8 mouse cellular contexts compared by ENCODE assay signal in the genomic region with DNA sequence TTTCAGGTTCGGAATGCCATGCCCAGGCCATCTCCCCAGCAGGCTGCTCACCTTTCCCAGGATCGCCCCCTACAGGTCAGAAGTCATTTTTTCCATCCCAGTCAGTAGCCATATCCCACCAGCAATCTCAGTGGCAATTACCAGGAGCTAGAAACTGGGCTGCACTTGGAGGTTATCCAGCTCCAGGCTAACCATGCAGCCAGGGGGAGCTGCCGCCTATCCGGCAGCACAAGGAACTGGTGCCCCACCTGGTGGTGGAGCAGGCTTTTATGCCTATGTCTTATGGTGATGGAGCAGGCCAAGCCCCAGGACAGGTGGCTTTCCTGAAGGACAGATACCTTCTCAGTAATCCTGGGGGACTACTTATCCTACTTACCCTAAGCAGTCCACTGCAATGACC. TPM values are rescaled to one million over a fixed set of nuclear protein-coding genes. Genes with fewer than 3 reads are reported as not detected.
DNase-seq lines count a peak whose midpoint lies in the region; ATAC-seq and TF ChIP-seq lines count a peak whose summit lies in the region.

No protein-coding gene starts in this region.

- no peak for TF ChIP-seq POLR2A in CH12.LX (IDR thresholded peaks at IDR 0.05; ENCODE audit: low read depth, low read length)

- no peaks in the 10 kb centered on the region for H3K79me2 ChIP-seq in CH12.LX (replicated peaks; ENCODE audit: control insufficient read depth, extremely low read depth, insufficient read depth, poor library complexity, severe bottlenecking)

- H3K4me2 ChIP-seq in forebrain, embryonic 14.5 days (ENCODE audit: low read length): no peak overlapping the region
- no peak overlapping the region for H3K4me2 ChIP-seq in forebrain, embryonic 16.5 days (ENCODE audit: low read length)
- no peak overlapping the region for H3K4me2 ChIP-seq in CH12.LX (ENCODE audit: insufficient read depth, low read depth, poor library complexity, severe bottlenecking)
- no peak overlapping the region for H3K4me2 ChIP-seq in heart, postnatal 0 days (ENCODE audit: low read depth, low read length)

- peak; percentile 70 for DNase-seq in forebrain, embryonic 14.5 days (ENCODE audit: low spot score)
- DNase-seq in CH12.LX (ENCODE audit: extremely low read depth): peak; percentile 30
- peak; percentile 15 for DNase-seq in cerebellum, adult 11-12 months
- no peak for DNase-seq in heart, postnatal 0 days (ENCODE audit: low spot score)
- DNase-seq in layer of hippocampus, adult 9-11 months: peak; percentile 20
- DNase-seq in ovary, postnatal 36 days (ENCODE audit: low spot score): peak; percentile 59
- no peak for DNase-seq in B cell, adult 2 months

- no peak for ATAC-seq in forebrain, embryonic 14.5 days
- ATAC-seq in forebrain, embryonic 16.5 days: no peak
- ATAC-seq in heart, postnatal 0 days (ENCODE audit: insufficient read depth, low read depth): peak; percentile 57

- no peaks in the 10 kb centered on the region for H3K27me3 ChIP-seq in forebrain, embryonic 14.5 days (replicated peaks; ENCODE audit: control insufficient read depth, insufficient read depth, low read length)
- H3K27me3 ChIP-seq in forebrain, embryonic 16.5 days (replicated peaks; ENCODE audit: control insufficient read depth, insufficient read depth, low read length): no peaks in the 10 kb centered on the region
- H3K27me3 ChIP-seq in CH12.LX (replicated peaks): no peaks in the 10 kb centered on the region
- H3K27me3 ChIP-seq in heart, postnatal 0 days (ENCODE audit: control insufficient read depth, insufficient read depth, low read length): no peaks in the 10 kb centered on the region

- dilution Hi-C loops in CH12.LX (cut with MboI; ENCODE audit: extremely low pct_ligation_motif_present, extremely low pct_unique_long_range_greater_than_20kb, low sequenced_read_pairs): no loop called here

- no peak overlapping the region for H3K27ac ChIP-seq in forebrain, embryonic 14.5 days (ENCODE audit: low read depth, low read length)
- H3K27ac ChIP-seq in forebrain, embryonic 16.5 days (ENCODE audit: low read length): no peak overlapping the region
- no peak overlapping the region for H3K27ac ChIP-seq in CH12.LX (ENCODE audit: insufficient read depth, low read depth)
- no peak overlapping the region for H3K27ac ChIP-seq in heart, postnatal 0 days (ENCODE audit: low read depth)

- peak; percentile 51 for TF ChIP-seq RAD21 in CH12.LX (IDR thresholded peaks at IDR 0.05; ENCODE audit: low read depth, low read length)

- no peaks in the 10 kb centered on the region for H3K4me1 ChIP-seq in forebrain, embryonic 14.5 days (ENCODE audit: control insufficient read depth, insufficient read depth, low read length)
- H3K4me1 ChIP-seq in forebrain, embryonic 16.5 days (replicated peaks; ENCODE audit: control insufficient read depth, insufficient read depth, low read length): no peaks in the 10 kb centered on the region
- H3K4me1 ChIP-seq in CH12.LX (ENCODE audit: control insufficient read depth in 1 of 2, insufficient read depth in 2 of 2): no peaks in the 10 kb centered on the region
- 0 out of 2 replicates have a peak, but pooled peaks cover 4% of the 10 kb centered on the region for H3K4me1 ChIP-seq in heart, postnatal 0 days (ENCODE audit: control insufficient read depth, insufficient read depth)

- H3K4me3 ChIP-seq in forebrain, embryonic 14.5 days (ENCODE audit: low read depth, low read length): no peak overlapping the region
- no peak overlapping the region for H3K4me3 ChIP-seq in forebrain, embryonic 16.5 days (replicated peaks; ENCODE audit: low read length)
- H3K4me3 ChIP-seq in CH12.LX (replicated peaks in 1 of 3; ENCODE audit: low read depth in 2 of 3, low read length in 2 of 3, poor library complexity in 1 of 3): no peak overlapping the region
- H3K4me3 ChIP-seq in heart, postnatal 0 days (ENCODE audit: low read depth, low read length): no peak overlapping the region

- in situ Hi-C loops in CH12.LX (cut with MboI; ENCODE audit: low pct_ligation_motif_present, low pct_unique_long_range_greater_than_20kb, low sequenced_read_pairs): no loop called here

- 26% methylated on average over 4 of the region's 4 CpGs for WGBS in forebrain, embryonic 14.5 days
- WGBS in forebrain, embryonic 16.5 days: 26% methylated on average over 4 of the region's 4 CpGs
- WGBS in heart, postnatal 0 days: 22% methylated on average over 4 of the region's 4 CpGs

- TF ChIP-seq EP300 in CH12.LX (IDR thresholded peaks at IDR 0.05; ENCODE audit: low read length): no peak
- TF ChIP-seq EP300 in heart, postnatal 0 days (IDR thresholded peaks at IDR 0.05; ENCODE audit: low read depth): no peak

- H3K36me3 ChIP-seq in forebrain, embryonic 14.5 days (ENCODE audit: control insufficient read depth, insufficient read depth, low read length): no peaks in the 10 kb centered on the region
- no peaks in the 10 kb centered on the region for H3K36me3 ChIP-seq in forebrain, embryonic 16.5 days (ENCODE audit: control insufficient read depth, insufficient read depth)
- no peaks in the 10 kb centered on the region for H3K36me3 ChIP-seq in CH12.LX (replicated peaks in 1 of 2; ENCODE audit: control insufficient read depth in 1 of 2, insufficient read depth in 1 of 2, low read length in 1 of 2)
- H3K36me3 ChIP-seq in heart, postnatal 0 days (replicated peaks; ENCODE audit: control insufficient read depth, insufficient read depth, low read length): no peaks in the 10 kb centered on the region

- peak; percentile 5 to 92; a peak in 2 of 4 replicates for TF ChIP-seq CTCF in CH12.LX (conservative IDR thresholded peaks at IDR 0.05 in 1 of 2, IDR thresholded peaks at IDR 0.05 in 1 of 2; ENCODE audit: low read depth in 2 of 2, low read length in 2 of 2)
- TF ChIP-seq CTCF in heart, postnatal 0 days (IDR thresholded peaks at IDR 0.05; ENCODE audit: low read depth): peak; percentile 86

- no peaks in the 10 kb centered on the region for H3K9me3 ChIP-seq in forebrain, embryonic 14.5 days (replicated peaks; ENCODE audit: control insufficient read depth, low read length)
- H3K9me3 ChIP-seq in forebrain, embryonic 16.5 days (ENCODE audit: control insufficient read depth, low read length): no peaks in the 10 kb centered on the region
- H3K9me3 ChIP-seq in CH12.LX (replicated peaks; ENCODE audit: low read length): no peaks in the 10 kb centered on the region
- H3K9me3 ChIP-seq in heart, postnatal 0 days (replicated peaks; ENCODE audit: control insufficient read depth, low read length): no peaks in the 10 kb centered on the region

- H3K9ac ChIP-seq in forebrain, embryonic 14.5 days (ENCODE audit: low read length): no peak overlapping the region
- H3K9ac ChIP-seq in forebrain, embryonic 16.5 days (replicated peaks; ENCODE audit: low read depth, low read length): no peak overlapping the region
- H3K9ac ChIP-seq in CH12.LX (ENCODE audit: insufficient read depth, low read depth): no peak overlapping the region
- no peak overlapping the region for H3K9ac ChIP-seq in heart, postnatal 0 days (replicated peaks; ENCODE audit: low read depth, low read length)

TF ChIP-seq in CH12.LX, 34 proteins besides CTCF, POLR2A, EP300 and RAD21:
- TF ChIP-seq SMC3 (IDR thresholded peaks at IDR 0.05; ENCODE audit: low read depth, low read length) (peak; percentile 78), MAZ (IDR thresholded peaks at IDR 0.05; ENCODE audit: low read depth, low read length) (no peak), NRF1 (IDR thresholded peaks at IDR 0.05; ENCODE audit: low read depth, low read length) (no peak), MAFK (IDR thresholded peaks at IDR 0.05; ENCODE audit: insufficient replicate concordance, low read length) (no peak), ZMIZ1 (IDR thresholded peaks at IDR 0.05; ENCODE audit: low read depth, low read length) (no peak)

RNA-seq across cellular contexts. Expression of gene Thsd4, which starts 26.3 kb away (rescaled TPM):
- polyA plus RNA-seq in forebrain, embryonic 14.5 days (2014; fragmentation: Nextera tagmentation; extraction: Ambion mirVana): 3.4 and 4.9 TPM in 2 replicates
- polyA plus RNA-seq in forebrain, embryonic 16.5 days (2015; fragmentation: Nextera tagmentation; extraction: Ambion mirVana): 5.0 and 5.9 TPM in 2 replicates
- total RNA-seq in CH12.LX (2012; rRNA removed) (0.13 TPM in 1 of 2 replicates, not detected in the other), CH12.LX (2014; rRNA removed) (not detected in 2 replicates)
- not detected in 2 replicates for polyA plus RNA-seq in CH12.LX (2012; ENCODE audit: insufficient read length, low read depth)
- total RNA-seq in heart, postnatal 0 days (2014; rRNA removed; ENCODE audit: low replicate concordance): 37.5 and 45.0 TPM in 2 replicates
- polyA plus RNA-seq in heart, postnatal 0 days (2015; fragmentation: Nextera tagmentation; extraction: Ambion mirVana): 4.8 and 4.9 TPM in 2 replicates

Comparison
In these comparisons a context has a peak if more than half of its experiments do, and no peak if none do; other contexts are left out.
1. DNase-seq: peak in forebrain, embryonic 14.5 days (single experiment), CH12.LX (single experiment), cerebellum, adult 11-12 months (single experiment), layer of hippocampus, adult 9-11 months (single experiment) and ovary, postnatal 36 days (single experiment); none in heart, postnatal 0 days (single experiment) and B cell, adult 2 months (0 of 2).